Mouse (Mus musculus): Measurements from ENCODE around the gene Htra1.

DNA sequence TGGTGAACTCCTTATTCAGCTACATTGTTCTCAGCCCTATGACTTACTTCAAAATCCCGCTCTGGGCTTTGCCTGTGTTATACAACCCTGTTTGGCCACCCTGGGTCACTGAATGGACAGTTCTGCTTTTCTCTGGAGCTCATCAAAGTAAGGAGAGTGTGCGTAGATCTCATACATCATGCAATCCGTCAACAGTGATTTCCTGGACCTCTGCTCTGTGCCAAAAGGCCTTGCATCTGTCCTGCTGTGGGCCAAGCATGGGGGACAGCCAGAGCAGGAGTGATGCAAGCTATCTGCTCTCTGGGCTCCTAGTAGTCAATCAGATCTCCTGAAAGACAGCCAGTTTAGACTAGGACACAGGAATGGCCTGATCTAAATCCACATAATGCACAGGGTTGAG is 49.8 kb downstream of the Htra1 start:
- TF ChIP-seq GATA1 (IDR thresholded peaks at IDR 0.05; ENCODE audit: borderline replicate concordance, low read length) (no peak), CTCF (IDR thresholded peaks at IDR 0.05; ENCODE audit: low read depth, low read length) (no peak), POLR2AphosphoS5 (IDR thresholded peaks at IDR 0.05; ENCODE audit: insufficient replicate concordance, low read depth, low read length) (no peak), TAL1 (conservative IDR thresholded peaks at IDR 0.05; ENCODE audit: low read depth, low read length) (no peak), GATA2 (IDR thresholded peaks at IDR 0.05; ENCODE audit: borderline replicate concordance, low read depth, low read length) (no peak)
